Mouse (Mus musculus): ENCODE data around the gene Eif3j1.

DNA sequence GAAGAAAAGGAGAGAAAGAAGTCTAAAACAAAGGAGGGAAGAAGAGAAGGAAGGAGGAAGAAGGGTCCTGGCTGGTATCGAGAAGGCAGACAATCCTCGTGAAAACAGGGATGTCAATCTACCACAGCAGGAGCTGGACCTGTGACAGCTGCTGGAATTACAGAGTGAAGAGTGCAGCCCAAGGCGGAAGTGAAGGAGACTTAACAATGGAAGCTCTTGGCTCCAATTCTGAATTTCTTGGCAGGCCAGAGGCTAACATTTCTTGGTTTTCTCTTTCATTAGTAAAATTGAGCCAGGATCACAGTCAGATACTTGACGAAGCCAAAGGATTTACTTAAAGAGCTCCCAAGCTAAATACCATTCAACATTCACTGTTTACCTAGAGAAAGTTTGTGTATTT is 58.1 kb downstream of the Eif3j1 start:
- no peak for TF ChIP-seq CTCF (IDR thresholded peaks at IDR 0.05; ENCODE audit: low read depth, low read length)
- no peak for TF ChIP-seq POLR2A (IDR thresholded peaks at IDR 0.05; ENCODE audit: borderline replicate concordance, low read depth, low read length)
